Mouse (Mus musculus): ENCODE results near the gene Plxna2. TPM values are rescaled to one million over a fixed set of nuclear protein-coding genes. Genes with fewer than 3 reads are reported as not detected.
A peak's percentile ranks its signal among the peaks of the same experiment; 100 is the strongest.

Gene Plxna2
- polyA plus RNA-seq, 1 experiment from 2014 or later = 10.3 TPM

DNA sequence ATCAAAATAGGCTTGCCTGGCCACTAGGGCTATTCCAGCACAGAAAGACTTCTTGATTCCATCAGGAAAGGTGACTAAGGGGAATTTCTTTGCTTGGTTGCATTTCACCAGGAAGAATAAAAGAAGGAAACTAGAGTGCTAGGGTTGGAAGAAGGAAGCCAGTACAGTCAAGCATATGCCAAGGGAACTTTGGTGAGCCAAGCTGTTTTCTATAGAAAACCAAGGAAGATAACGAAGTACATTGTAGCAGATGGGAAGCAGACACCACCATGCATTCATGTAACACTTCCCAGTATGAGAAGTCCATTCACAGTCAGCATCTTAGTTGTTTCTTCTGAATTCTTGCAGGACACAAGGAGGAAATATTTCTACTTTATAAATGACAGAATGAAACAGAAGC is 5.4 kb upstream of the Plxna2 start:
- no peak overlapping the region for H3K4me3 ChIP-seq
- no peak overlapping the region for H3K27ac ChIP-seq
- no peaks in the 10 kb centered on the region for H3K9me3 ChIP-seq
- H3K4me2 ChIP-seq = no peak overlapping the region
- 0 out of 2 replicates have a peak, but pooled peaks cover 5% of the 10 kb centered on the region for H3K4me1 ChIP-seq
- 80% methylated on average over 1 of the region's 1 CpGs for WGBS
- no peak overlapping the region for H3K9ac ChIP-seq
- H3K36me3 ChIP-seq = no peaks in the 10 kb centered on the region
- no peaks in the 10 kb centered on the region for H3K27me3 ChIP-seq
- no peak for ATAC-seq (ENCODE audit: insufficient number of reproducible peaks, insufficient read depth, low FRiP score, low TSS enrichment, low read depth)

GRCm38 (mm10) chr1:194613271-194613834 is 4.7 kb upstream of the Plxna2 start:
- ATAC-seq (ENCODE audit: insufficient number of reproducible peaks, insufficient read depth, low FRiP score, low TSS enrichment, low read depth) = no peak
- Histone ChIP-seq H3K27ac (no peak overlapping the region), H3K4me1 (0 out of 2 replicates have a peak, but pooled peaks cover 3% of the 10 kb centered on the region), H3K4me3 (no peak overlapping the region), H3K4me2 (no peak overlapping the region), H3K9me3 (no peaks in the 10 kb centered on the region), H3K36me3 (no peaks in the 10 kb centered on the region), H3K9ac (no peak overlapping the region), H3K27me3 (no peaks in the 10 kb centered on the region)
- 61% methylated on average over 2 of the region's 2 CpGs for WGBS

DNA sequence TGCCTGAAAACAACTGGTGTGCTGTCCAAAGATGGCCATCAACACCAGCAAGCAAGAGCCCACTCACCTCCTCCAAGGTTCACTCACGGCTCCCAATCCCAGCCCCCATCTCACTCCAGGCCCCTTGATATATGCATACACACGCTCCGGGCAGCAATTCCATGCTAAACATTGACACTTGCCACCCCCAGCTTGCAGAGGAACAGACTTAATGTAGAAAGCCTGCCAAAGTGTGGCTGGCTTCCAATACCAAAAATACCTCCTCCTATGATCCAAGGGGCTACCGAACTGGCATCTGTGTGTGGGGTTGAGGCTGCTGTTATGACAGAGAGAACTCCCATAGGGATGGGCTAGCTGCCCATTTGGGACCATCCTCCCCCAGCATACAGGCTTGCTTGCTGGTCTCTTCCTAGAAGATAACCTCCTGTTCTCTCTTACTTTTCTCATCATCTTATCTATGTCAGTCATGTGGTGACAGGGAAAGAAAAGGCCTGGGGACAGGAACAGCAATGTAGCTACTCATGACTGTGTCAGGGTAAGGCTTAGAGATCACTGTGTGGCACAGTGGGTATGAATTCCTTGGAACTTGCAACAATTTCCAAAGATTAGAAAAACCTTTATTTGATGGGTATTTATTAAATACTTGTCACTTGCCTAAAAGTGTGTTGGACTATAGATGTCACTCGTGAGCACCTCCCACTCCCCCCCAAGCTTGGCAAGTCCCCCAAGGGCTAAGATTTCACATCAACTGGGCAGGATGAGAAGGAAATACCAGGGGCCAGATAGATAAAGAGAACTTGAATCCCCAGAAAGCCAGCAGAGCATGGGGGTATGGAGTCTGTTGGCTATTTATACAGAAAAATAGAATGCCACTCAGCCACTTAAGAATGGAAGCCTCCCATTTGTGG is 3.8 kb upstream of the Plxna2 start:
- no peak overlapping the region for H3K4me3 ChIP-seq
- no peaks in the 10 kb centered on the region for H3K27me3 ChIP-seq
- no peak overlapping the region for H3K9ac ChIP-seq
- H3K9me3 ChIP-seq = no peaks in the 10 kb centered on the region
- WGBS = 64% methylated on average over 5 of the region's 5 CpGs
- peaks cover 7% of the 10 kb centered on the region; the same call in 1 of the 2 replicates for H3K4me1 ChIP-seq
- ATAC-seq (ENCODE audit: insufficient number of reproducible peaks, insufficient read depth, low FRiP score, low TSS enrichment, low read depth) = no peak
- no peak overlapping the region for H3K27ac ChIP-seq
- H3K36me3 ChIP-seq = no peaks in the 10 kb centered on the region
- H3K4me2 ChIP-seq = no peak overlapping the region

- Histone ChIP-seq H3K36me3 (no peaks in the 10 kb centered on the region), H3K4me3 (no peak overlapping the region), H3K9ac (no peak overlapping the region), H3K27me3 (no peaks in the 10 kb centered on the region), H3K9me3 (no peaks in the 10 kb centered on the region), H3K4me2 (no peak overlapping the region), H3K27ac (no peak overlapping the region), H3K4me1 (peaks cover 13% of the 10 kb centered on the region)
- 88% methylated on average over 1 of the region's 1 CpGs for WGBS
- ATAC-seq (ENCODE audit: insufficient number of reproducible peaks, insufficient read depth, low FRiP score, low TSS enrichment, low read depth) = no peak
These were observed 1.9 kb upstream of the Plxna2 start for GRCm38 (mm10) chr1:194616136-194616535.

DNA sequence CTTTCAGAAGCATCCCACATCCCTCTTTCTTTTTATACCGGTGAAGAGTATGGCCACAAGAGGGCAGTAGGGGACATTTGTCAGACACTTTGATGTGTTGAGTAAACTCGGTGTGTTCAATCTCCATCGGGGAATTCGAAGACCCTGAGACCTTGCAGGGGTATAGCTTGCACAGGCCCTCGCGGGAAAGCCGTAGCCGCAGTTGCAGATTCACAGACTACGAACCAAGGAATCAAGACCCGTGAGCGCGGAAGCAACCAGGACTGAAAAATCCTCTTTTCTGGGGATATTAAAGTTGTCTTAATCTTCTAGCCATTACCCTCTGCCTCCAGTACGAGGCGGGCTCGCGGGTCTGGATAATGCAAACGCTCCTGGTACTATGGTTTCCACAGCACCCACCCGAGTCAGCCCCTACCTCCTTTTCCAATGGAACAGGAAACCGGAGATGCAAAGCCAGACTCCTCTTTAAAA is 858 bp downstream of the Plxna2 start:
- H3K4me1 ChIP-seq = peaks cover 35% of the 10 kb centered on the region
- no peaks in the 10 kb centered on the region for H3K36me3 ChIP-seq
- H3K4me2 ChIP-seq = peak overlapping the region; percentile 95
- ATAC-seq (ENCODE audit: insufficient number of reproducible peaks, insufficient read depth, low FRiP score, low TSS enrichment, low read depth) = no peak
- no peak overlapping the region; the same call in 1 of the 2 replicates for H3K9ac ChIP-seq
- no peak overlapping the region for H3K27ac ChIP-seq
- H3K9me3 ChIP-seq = no peaks in the 10 kb centered on the region
- WGBS = 2% methylated on average over 19 of the region's 19 CpGs
- H3K4me3 ChIP-seq = peak overlapping the region; percentile 83
- H3K27me3 ChIP-seq = 0 out of 2 replicates have a peak, but pooled peaks cover 8% of the 10 kb centered on the region

- Histone ChIP-seq H3K9me3 (no peaks in the 10 kb centered on the region), H3K9ac (peak overlapping the region; percentile 84), H3K4me3 (peak overlapping the region; percentile 83), H3K4me1 (peaks cover 42% of the 10 kb centered on the region), H3K36me3 (no peaks in the 10 kb centered on the region), H3K27ac (peak overlapping the region; percentile 78), H3K4me2 (peak overlapping the region; percentile 95), H3K27me3 (peaks cover 8% of the 10 kb centered on the region; the same call in 1 of the 2 replicates)
- under 1% methylated on average over 62 of the region's 62 CpGs for WGBS
- peak; percentile 89 for ATAC-seq (ENCODE audit: insufficient number of reproducible peaks, insufficient read depth, low FRiP score, low TSS enrichment, low read depth)
These were observed 1.6 kb downstream of the Plxna2 start for GRCm38 (mm10) chr1:194619353-194620244.

GRCm38 (mm10) chr1:194620245-194620991 is 2.4 kb downstream of the Plxna2 start:
- H3K36me3 ChIP-seq = no peaks in the 10 kb centered on the region
- H3K4me1 ChIP-seq = peaks cover 50% of the 10 kb centered on the region
- under 1% methylated on average over 55 of the region's 56 CpGs for WGBS
- peak; percentile 35; the same call in 1 of the 2 replicates for ATAC-seq (ENCODE audit: insufficient number of reproducible peaks, insufficient read depth, low FRiP score, low TSS enrichment, low read depth)
- peak overlapping the region; percentile 84 for H3K9ac ChIP-seq
- H3K4me2 ChIP-seq = peak overlapping the region; percentile 95
- H3K9me3 ChIP-seq = no peaks in the 10 kb centered on the region
- peak overlapping the region; percentile 83 for H3K4me3 ChIP-seq
- H3K27ac ChIP-seq = peak overlapping the region; percentile 78
- peaks cover 8% of the 10 kb centered on the region; the same call in 1 of the 2 replicates for H3K27me3 ChIP-seq

GRCm38 (mm10) chr1:194622174-194622573 is 4.2 kb downstream of the Plxna2 start:
- Histone ChIP-seq H3K27me3 (peaks cover 8% of the 10 kb centered on the region; the same call in 1 of the 2 replicates), H3K36me3 (no peaks in the 10 kb centered on the region), H3K4me1 (peaks cover 68% of the 10 kb centered on the region), H3K4me3 (peak overlapping the region; percentile 83), H3K9ac (0 out of 2 replicates have a peak overlapping the region, but pooled peaks have one; percentile 84), H3K4me2 (peak overlapping the region; percentile 95), H3K27ac (no peak overlapping the region), H3K9me3 (no peaks in the 10 kb centered on the region)
- ATAC-seq (ENCODE audit: insufficient number of reproducible peaks, insufficient read depth, low FRiP score, low TSS enrichment, low read depth) = no peak
- 57% methylated on average over 3 of the region's 3 CpGs for WGBS

GRCm38 (mm10) chr1:194622677-194623076 is 4.7 kb downstream of the Plxna2 start:
- Histone ChIP-seq H3K4me2 (peak overlapping the region; percentile 95), H3K9me3 (no peaks in the 10 kb centered on the region), H3K27ac (no peak overlapping the region), H3K36me3 (no peaks in the 10 kb centered on the region), H3K27me3 (peaks cover 8% of the 10 kb centered on the region; the same call in 1 of the 2 replicates), H3K4me3 (peak overlapping the region; percentile 83), H3K4me1 (peaks cover 73% of the 10 kb centered on the region), H3K9ac (0 out of 2 replicates have a peak overlapping the region, but pooled peaks have one; percentile 84)
- ATAC-seq (ENCODE audit: insufficient number of reproducible peaks, insufficient read depth, low FRiP score, low TSS enrichment, low read depth) = no peak
- 39% methylated on average over 2 of the region's 2 CpGs for WGBS

- no peak overlapping the region for H3K9ac ChIP-seq
- no peaks in the 10 kb centered on the region for H3K36me3 ChIP-seq
- 87% methylated on average over 3 of the region's 3 CpGs for WGBS
- H3K9me3 ChIP-seq = no peaks in the 10 kb centered on the region
- H3K4me3 ChIP-seq = no peak overlapping the region
- ATAC-seq (ENCODE audit: insufficient number of reproducible peaks, insufficient read depth, low FRiP score, low TSS enrichment, low read depth) = no peak
- H3K27me3 ChIP-seq = peaks cover 8% of the 10 kb centered on the region; the same call in 1 of the 2 replicates
- peaks cover 74% of the 10 kb centered on the region for H3K4me1 ChIP-seq
- peak overlapping the region; percentile 34 for H3K4me2 ChIP-seq
- H3K27ac ChIP-seq = no peak overlapping the region
These were observed 5.6 kb downstream of the Plxna2 start for GRCm38 (mm10) chr1:194623641-194624040.

Data from embryonic facial prominence, embryonic 13.5 days (tissue).